Mouse (Mus musculus) left cerebral cortex, postnatal 14 days (tissue): ENCODE results near the gene Cdk4. TPM values are rescaled to one million over a fixed set of nuclear protein-coding genes. Genes with fewer than 3 reads are reported as not detected.
A peak's percentile ranks its signal among the peaks of the same experiment; 100 is the strongest.
"Not testable (repeated sequence)": the region's sequence is repeated elsewhere in the genome, so short reads cannot be mapped to it uniquely, and the experiment has no call there.

Source experiments
- DNase-seq, 2 experiments: peaks; one replicate each; pipeline ENCODE4 v3.0.0; 2021 to 2022; ENCODE audit warnings: low spot score in 2 of 2, mixed read lengths in 1 of 2
- intact Hi-C: fragments of 180-260 bp; cut with DNase I; formaldehyde crosslinking; loops from one replicate; pipeline ENCODE4 v1.15.1; 2025
- total RNA-seq, 2 experiments: library from RNA; stranded (reverse); gene quantifications; 2 replicates each; pipeline ENCODE4 v1.2.3; 2021

The Cdk4 gene
- total RNA-seq, 2 experiments from 2014 or later = 88.3 to 106 TPM

DNA sequence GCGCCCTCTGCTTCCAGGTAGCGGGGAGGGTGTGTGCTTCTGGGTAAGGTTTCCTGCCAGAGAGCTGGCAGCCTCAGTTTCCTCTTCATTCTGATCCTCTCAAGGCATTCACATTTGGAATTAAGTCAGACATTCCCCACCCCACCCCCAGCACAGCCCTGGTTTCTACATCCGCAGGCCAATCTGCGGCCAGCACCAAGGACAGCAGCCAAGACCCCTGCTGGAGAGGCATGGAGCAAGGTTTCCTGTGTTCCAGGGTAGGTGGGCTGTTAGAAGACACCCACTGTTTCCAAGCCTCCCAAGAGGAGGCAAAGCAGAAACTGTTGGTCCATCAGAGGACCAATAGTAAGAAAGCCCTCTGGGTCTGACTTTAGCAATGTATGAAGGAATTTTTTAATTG is 8.7 kb upstream of the Cdk4 start:
- intact Hi-C loops = no loop called here

DNA sequence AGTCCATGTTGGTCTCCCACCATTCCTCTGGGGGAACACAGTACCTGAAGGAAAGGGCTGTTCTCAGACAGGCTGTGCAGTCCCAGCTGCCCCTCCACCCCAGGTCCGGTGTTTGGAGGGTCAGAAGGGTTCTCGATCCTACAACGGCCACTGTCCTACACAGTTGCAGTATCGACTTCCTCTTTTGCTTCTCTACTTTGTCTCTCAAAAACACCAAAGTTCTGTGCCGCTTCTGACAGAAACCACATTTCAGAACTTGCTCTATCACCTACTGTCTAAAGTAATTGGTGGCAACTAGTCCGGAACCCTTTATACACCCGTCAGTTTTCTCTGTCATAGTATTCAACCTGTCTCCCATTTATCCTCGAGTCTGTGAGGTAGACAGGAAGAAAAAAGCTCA is 7.9 kb upstream of the Cdk4 start:
- DNase-seq = no peak
- intact Hi-C loops = no loop called here

More for the DNA sequence above, 8.7 kb upstream of the Cdk4 start:
- DNase-seq = no peak

DNA sequence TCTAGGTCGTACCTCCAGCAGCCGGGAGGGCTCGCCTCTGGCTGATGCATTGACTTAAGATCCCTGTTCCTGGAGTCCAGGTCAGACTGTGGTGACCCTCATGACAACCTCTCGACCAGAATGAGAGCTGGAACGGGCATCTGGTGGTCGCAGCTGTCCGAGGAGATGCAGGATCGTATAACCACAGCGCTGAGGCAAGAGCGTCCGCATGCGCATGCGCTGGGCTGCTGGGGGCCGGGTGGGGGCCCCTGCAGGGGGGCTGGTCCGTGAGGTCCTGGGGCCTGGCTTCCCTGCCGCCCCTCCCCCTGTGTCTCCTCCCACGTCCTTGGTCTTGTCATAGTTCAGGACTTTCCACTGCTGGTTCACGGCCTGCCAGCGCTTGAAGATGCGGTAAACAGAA is 6.8 kb upstream of the Cdk4 start:
- DNase-seq = no peak

DNA sequence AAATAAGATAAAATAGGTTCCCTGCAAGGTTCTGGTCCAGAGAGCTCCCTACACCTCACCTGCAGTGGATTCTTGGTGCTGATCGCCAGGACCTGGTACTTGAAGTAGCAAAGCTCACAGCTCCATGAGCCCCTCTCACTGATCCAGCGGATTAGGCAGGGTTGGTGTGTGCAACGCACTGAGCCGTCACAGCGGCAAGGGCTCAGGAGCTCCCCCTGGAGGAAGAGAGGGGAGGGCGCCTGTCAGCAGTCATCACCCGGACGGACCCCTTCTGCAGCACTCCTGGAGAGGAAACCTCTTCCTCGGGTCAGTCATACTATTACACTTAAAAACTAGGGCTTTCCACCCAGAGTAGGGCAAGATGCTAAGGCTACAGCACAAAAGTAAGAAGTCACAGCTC is 5.2 kb upstream of the Cdk4 start:
- intact Hi-C loops = no loop called here
- DNase-seq = peak in 1 of 2 experiments; percentile 79

More for the DNA sequence above, 6.8 kb upstream of the Cdk4 start:
- intact Hi-C loops = no loop called here

DNA sequence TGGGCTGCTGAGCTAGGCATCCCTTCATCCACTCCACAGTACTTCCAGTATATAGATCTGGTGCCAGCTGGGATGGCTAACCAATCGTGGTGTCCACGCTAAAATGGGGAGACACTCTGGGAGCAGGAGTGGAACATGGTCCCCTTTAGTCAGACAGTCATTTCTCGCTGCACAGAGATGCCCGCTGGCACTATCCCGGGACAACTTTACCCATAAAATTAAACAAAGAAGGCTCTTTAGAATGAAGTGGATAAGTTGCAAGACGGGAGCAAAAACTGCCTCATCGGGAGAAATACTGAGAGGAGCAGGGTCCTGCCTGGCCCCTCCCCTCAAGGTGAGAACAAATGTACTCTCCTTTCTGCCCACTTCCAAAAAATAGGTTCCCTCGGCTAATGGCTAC is 4.6 kb upstream of the Cdk4 start:
- intact Hi-C loops = no loop called here
- no peak for DNase-seq

DNA sequence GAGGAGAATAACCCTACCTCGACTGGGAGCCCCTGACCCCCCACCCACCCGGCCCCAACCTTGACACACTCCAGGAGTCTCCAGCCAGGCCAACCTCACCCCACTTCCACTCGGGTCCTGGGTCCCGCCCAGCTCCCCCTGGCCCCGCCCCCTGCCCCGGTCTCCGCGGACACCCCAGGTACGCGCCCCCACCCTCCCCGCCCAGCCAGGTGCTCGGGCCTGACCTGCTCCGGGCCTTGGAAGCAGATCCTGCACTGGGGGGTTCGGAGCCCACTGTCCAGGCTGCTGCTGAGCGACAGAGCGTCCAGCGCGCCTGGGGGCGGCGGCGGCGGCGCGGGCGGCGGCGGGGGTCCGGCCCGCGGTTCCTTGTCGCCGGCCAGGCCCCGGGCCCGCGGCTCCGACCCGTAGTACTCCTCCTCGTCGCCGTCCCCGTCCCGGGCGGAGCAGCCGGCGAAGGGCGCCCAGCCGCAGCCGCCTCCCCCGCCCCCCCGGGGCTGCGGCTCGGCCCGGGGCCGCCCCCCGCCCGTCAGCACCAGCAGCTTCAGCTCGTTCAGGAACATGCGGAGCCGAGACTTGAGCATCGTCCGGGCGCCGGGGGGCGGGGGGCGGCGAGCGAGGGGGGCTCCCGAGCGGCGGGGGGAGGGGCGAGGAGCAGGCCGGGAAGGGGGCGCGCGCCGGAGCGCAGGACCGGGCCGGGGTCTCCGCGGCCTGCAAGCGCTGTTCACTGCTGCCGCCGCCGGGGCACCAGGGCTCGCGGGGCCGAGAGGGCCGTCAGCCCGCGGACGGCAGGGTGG is 4.0 kb upstream of the Cdk4 start:
- no peak for DNase-seq
- intact Hi-C loops = no loop called here

DNA sequence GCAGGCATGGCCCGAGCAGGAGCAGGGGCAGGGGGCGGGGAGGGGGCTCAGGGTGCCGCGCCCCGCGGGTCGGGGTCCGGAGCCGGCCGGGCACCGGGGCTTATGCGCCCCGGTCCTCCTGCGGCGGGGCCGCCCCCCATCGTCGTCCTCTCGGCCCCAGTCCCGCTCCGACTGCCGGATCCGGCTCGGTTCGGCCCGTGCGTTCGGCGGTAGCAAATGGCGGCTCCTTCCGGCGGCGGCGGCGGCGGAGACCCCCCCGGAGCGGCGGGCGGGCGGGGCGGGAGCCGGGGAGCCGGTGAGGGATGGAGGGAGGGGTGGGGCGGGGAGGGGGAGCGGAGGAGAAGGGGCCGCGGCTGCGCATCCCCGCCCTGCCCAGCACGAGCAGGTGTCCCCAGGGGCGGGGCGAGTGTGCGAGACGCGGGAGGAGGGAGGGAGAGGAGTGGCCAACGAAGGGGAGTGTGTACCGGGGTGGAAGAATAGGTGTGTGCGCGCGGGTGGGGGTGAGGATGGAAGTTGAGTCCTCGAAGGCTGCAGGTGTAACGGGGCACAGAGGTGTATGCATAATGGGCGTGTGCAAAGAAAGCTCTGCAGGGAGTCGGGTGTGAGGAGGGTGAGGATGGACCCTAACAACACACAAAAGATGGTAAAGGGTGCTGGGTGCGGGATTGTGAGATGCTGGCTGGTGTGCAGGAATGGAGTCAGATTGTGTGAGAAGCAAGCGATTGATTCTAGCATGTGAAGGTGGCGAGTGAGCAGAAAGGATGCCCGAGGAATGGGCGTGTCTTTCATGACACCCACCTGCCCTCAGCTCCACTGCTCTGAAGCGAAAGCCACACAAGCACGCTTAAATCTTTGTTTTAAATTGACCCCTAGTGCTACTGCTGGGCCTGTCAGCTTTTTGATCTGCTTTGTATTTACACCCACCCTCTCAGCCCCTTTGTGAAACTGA is 3.1 kb upstream of the Cdk4 start, which contains the start of gene March9:
Gene March9 (minus strand): TSS at position 217 of the 949 bp plus-strand sequence.
- intact Hi-C loops = no loop called here
- DNase-seq = peak; percentile 70 to 77

DNA sequence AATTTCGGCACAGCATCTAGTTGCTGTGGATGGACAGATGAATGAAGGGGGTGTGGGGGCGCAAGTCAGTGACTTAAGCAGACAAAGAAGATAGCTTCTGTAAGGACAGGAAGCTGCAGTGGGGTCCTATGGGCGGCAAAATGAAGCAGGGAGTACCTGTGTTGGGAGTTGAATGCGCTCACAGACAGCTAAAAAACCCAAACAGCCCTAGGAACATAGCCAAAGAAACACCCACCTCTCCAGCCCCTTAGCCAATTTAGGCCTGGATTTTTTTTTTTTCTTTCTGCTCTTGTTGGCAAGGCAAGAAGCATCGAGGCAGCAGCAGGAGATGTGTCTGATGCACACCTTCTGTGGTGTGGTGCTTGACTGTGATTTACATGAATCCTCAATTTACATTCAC is 2.2 kb upstream of the Cdk4 start:
- DNase-seq = peak in 1 of 2 experiments; percentile 61
- intact Hi-C loops = no loop called here

DNA sequence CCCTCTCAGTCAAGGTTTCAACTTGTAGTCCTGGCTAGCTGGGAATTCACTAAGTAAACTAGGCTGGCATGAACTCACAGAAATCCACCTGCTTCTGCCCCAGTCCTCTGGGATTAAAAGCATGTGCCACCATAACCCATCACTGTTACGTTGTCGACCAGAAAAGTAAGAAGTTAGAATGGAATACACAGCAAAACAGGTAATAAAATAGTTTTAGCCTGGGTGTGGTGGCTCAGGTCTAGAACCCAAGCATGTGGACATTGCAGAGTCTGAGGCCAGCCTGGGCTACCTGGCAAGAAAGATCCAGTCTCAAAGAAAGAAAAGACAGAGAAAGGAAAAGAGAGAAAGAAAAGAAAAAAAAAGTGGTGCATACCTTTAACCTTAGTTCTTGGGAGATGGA is 1.8 kb upstream of the Cdk4 start:
- no peak for DNase-seq
- intact Hi-C loops = no loop called here

DNA sequence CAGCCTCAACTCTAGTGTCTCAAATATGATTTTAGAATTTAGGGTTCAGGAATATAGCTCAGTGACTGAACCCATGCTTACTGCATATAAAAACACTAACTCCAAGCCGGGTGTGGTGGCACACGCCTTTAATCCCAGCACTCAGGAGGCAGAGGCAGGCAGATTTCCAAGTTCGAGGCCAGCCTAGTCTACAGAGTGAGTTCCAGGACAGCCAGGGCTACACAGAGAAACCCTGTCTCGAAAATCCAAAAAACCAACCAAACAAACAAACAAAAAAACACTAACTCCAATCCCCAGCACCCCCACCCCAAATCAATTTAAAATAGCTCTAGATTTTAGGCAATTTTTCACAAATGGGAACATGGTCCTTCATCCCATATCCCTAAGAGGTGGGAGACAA is 1.2 kb upstream of the Cdk4 start:
- intact Hi-C loops = not testable (repeated sequence)

DNA sequence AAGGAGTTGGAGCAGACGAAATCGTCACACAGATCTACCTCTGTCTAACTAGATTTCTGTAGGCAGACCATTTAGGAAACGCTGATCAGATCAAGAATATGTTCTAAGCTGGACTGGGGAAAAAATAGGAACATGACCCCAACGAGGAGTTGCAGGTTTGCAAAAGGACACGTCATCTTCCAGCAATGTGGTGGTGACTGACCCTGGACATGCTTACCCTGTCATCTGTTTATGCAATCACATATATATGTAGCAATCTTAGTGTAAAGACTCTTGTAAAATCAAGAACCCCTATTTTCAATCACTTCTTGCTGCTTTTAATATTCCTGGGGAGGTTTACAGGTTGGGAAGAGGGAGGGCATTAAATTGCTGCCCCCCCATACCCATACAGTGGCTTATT is 831 bp upstream of the Cdk4 start:
- intact Hi-C loops = no loop called here
- DNase-seq = no peak

More for the DNA sequence above, 1.2 kb upstream of the Cdk4 start:
- DNase-seq = not testable (repeated sequence)

DNA sequence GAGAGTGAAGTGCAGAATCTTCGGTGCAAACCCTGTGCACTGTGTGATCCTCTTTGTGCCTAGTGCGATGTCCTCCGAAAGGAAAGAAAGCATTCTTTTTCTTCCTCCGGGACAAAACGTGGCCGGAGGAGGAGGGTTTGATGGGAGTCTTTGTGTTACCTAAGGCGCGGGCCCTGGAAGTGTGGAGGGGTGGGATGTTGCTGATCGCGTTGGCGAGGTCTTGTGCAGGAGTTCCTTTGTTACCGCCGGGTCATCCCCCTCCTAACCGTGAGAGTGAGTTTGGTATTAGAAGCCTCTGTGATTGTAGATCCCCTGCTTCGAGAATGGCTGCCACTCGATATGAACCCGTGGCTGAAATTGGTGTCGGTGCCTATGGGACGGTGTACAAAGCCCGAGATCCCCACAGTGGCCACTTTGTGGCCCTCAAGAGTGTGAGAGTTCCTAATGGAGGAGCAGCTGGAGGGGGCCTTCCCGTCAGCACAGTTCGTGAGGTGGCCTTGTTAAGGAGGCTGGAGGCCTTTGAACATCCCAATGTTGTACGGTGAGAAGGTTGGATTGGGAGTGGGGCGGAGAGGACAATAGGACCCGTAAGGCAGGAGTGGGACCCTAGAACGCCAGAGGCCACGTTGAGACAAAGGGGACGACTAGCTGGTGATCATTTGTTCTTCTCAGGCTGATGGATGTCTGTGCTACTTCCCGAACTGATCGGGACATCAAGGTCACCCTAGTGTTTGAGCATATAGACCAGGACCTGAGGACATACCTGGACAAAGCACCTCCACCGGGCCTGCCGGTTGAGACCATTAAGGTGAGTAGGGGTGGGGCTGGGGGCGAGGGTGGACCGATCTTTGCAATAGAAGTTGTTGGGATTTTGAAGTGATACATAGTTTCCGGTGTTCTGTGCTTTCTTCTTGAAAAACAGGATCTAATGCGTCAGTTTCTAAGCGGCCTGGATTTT is 858 bp downstream of the Cdk4 start:
- DNase-seq = no peak
- intact Hi-C loops = no loop called here

DNA sequence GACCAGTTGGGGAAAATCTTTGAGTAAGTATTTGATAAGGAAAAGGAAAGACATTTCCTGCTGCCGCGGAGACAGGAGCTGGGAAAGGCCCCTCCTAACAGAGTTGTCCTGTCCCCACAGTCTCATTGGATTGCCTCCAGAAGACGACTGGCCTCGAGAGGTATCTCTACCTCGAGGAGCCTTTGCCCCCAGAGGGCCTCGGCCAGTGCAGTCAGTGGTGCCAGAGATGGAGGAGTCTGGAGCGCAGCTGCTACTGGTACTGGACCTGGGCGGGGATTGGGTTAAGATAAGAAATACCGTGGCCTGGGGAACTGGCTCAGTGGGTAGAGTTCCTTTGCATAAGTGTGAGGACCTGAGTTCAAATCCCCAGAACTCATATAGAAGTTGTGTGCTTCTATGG is 2.6 kb downstream of the Cdk4 start:
- intact Hi-C loops = no loop called here
- DNase-seq = no peak

DNA sequence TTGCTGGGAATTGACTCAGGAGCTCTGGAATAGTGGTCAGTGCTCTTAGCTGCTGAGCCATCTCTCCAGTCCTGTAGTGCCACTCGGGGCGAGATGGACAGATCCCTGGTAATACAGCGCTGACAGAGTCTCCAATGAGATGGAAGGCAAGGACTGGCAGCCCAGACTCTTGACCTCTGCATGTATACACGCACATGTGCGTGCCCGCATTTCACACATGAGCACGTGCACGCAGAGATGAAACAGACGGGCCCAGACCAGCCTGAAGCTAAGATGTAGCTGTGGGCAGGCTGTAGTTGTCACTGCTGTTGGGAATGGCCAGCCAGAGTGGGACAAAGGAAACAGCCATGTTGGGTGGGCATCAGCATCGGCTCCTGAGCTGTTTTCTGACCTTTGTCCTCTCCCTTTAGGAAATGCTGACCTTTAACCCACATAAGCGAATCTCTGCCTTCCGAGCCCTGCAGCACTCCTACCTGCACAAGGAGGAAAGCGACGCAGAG is 3.2 kb downstream of the Cdk4 start:
- intact Hi-C loops = no loop called here
- no peak for DNase-seq

DNA sequence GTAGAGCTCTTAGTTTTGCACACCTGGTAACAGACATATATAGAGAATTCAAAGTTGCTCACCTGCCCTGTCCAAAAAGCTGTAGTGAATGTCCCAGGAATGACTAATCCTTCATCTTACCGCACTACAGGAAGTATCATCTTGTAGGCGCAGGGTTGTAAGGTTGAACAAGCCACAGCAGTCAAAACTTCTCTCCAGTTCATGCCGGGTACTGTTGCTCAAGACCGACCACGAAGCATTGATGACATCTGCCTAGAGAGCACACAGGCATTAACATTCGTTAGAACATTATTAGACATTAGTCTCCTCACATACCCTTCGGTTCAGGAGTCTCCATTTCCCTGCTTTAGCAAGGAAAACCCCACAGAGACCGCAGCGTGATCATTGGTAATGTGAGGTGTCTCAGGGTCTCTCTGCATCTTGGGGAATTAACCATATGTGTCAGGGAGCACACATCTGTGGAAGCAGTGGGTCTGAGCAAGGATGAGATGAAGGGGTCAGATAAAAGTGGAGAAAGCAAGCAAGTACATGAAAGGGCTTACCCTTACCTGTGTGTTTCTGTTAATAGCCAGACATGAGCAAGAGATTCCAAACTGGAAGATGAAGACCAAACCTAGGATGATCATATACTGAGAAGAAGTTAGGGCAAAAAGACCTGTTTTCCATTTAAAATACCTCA is 5.2 kb downstream of the Cdk4 start:
- DNase-seq = no peak
- intact Hi-C loops = no loop called here

DNA sequence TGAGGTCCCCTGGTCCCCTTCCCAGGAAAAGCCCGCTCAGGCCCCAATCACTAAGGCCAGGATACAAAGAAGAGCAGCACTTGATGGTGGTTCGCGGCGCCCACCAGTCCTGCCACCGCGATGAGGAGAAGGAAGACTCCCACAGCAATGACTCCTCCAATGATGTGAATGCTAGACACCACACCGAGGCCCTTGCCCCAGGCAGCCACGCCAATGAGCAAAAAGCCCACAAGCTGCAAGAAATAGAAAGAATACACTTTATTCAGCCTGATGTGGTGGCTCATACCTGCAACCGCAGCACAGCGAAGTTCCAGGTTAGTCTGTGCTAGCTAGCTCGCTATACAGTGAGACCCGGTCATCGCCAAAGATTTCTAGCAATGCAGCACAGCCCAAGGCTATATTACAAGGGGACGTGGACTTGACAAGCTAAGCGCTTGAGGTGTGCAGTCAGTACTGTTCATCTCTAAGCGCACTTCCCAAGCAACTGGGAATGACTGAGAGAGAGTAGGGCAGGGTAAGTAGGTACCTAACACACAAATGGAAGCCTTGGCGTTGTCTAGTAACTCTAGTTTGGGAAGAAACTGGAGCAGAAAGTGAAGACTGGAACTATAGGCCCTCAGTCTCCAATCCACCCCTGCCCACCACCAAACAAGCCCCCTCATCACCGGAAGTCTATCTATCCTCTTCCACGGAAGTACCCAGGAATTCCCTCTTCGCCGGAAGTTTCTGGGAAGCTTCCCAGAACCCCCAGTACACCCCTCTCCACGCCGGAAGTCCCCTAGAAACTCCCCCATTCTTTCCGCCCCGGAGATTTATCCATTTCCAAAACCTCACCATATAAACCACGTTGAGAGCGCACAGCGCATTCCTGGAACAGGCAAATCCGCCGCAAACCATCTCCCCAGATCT is 6.2 kb downstream of the Cdk4 start:
- intact Hi-C loops = no loop called here

More for the DNA sequence above, 6.2 kb downstream of the Cdk4 start:
- no peak for DNase-seq
